Mouse (Mus musculus) gastrocnemius, adult 8-10 months (tissue): Measurements from ENCODE around the gene Ccdc124. TPM values are rescaled to one million over a fixed set of nuclear protein-coding genes. Genes with fewer than 3 reads are reported as not detected.

ENCODE experiments used
- DNase-seq, 2 experiments: peaks; one replicate each; pipeline ENCODE4 v3.0.0; 2022; ENCODE audit warnings: low spot score in 2 of 2
- total RNA-seq, 4 experiments: library from RNA; stranded (reverse); gene quantifications; 2 replicates each; pipeline ENCODE4 v1.2.4; 2022

Gene Ccdc124
- total RNA-seq, result 10 to 100 TPM; 61.7 to 77.8 (median 67.5) TPM

GRCm38 (mm10) chr8:70873364-70873985, at the start of gene Ccdc124:
Ccdc124 (minus strand) TSS chr8:70873935.
- DNase-seq, result peak; percentile 91 to 93

- no peak for DNase-seq
Observed at GRCm38 (mm10) chr8:70920049-70920922, 46.6 kb upstream of the Ccdc124 start.

GRCm38 (mm10) chr8:70914704-70915103, 41.0 kb upstream of the Ccdc124 start:
- DNase-seq, result no peak

GRCm38 (mm10) chr8:70913523-70913922, 39.8 kb upstream of the Ccdc124 start:
- DNase-seq, result no peak

- no peak for DNase-seq
Observed at GRCm38 (mm10) chr8:70912955-70913354, 39.2 kb upstream of the Ccdc124 start.

GRCm38 (mm10) chr8:70911596-70911995, 37.9 kb upstream of the Ccdc124 start:
- no peak for DNase-seq

GRCm38 (mm10) chr8:70907518-70907917, 33.8 kb upstream of the Ccdc124 start:
- DNase-seq, result no peak

- peak; percentile 30 to 45 for DNase-seq
Observed at GRCm38 (mm10) chr8:70905831-70906736, 32.3 kb upstream of the Ccdc124 start, which contains the start of gene Map1s. Map1s (plus strand) TSS chr8:70905932.

GRCm38 (mm10) chr8:70905463-70905830, 31.7 kb upstream of the Ccdc124 start:
- DNase-seq, result no peak

GRCm38 (mm10) chr8:70904532-70904931, 30.8 kb upstream of the Ccdc124 start:
- no peak for DNase-seq

GRCm38 (mm10) chr8:70903582-70903981, 29.8 kb upstream of the Ccdc124 start:
- DNase-seq, result no peak

GRCm38 (mm10) chr8:70903112-70903511, 29.4 kb upstream of the Ccdc124 start:
- DNase-seq, result no peak

- no peak for DNase-seq
Observed at GRCm38 (mm10) chr8:70902211-70902610, 28.5 kb upstream of the Ccdc124 start.

GRCm38 (mm10) chr8:70900872-70901387, 27.2 kb upstream of the Ccdc124 start:
- no peak for DNase-seq

GRCm38 (mm10) chr8:70899226-70899625, 25.5 kb upstream of the Ccdc124 start:
- DNase-seq, result no peak

- DNase-seq, result no peak
Observed at GRCm38 (mm10) chr8:70898661-70899198, 25.0 kb upstream of the Ccdc124 start.

GRCm38 (mm10) chr8:70897681-70898413, 24.1 kb upstream of the Ccdc124 start:
- DNase-seq, result peak; percentile 72 to 74

GRCm38 (mm10) chr8:70897021-70897680, 23.4 kb upstream of the Ccdc124 start, which contains the start of gene Rpl18a:
Rpl18a (minus strand) TSS chr8:70897412.
- DNase-seq, result peak; percentile 91 to 94

- no peak for DNase-seq
Observed at GRCm38 (mm10) chr8:70896316-70897020, 22.7 kb upstream of the Ccdc124 start.
